Comparison of ENCODE assay signal across 7 mouse cellular contexts in the genomic region with DNA sequence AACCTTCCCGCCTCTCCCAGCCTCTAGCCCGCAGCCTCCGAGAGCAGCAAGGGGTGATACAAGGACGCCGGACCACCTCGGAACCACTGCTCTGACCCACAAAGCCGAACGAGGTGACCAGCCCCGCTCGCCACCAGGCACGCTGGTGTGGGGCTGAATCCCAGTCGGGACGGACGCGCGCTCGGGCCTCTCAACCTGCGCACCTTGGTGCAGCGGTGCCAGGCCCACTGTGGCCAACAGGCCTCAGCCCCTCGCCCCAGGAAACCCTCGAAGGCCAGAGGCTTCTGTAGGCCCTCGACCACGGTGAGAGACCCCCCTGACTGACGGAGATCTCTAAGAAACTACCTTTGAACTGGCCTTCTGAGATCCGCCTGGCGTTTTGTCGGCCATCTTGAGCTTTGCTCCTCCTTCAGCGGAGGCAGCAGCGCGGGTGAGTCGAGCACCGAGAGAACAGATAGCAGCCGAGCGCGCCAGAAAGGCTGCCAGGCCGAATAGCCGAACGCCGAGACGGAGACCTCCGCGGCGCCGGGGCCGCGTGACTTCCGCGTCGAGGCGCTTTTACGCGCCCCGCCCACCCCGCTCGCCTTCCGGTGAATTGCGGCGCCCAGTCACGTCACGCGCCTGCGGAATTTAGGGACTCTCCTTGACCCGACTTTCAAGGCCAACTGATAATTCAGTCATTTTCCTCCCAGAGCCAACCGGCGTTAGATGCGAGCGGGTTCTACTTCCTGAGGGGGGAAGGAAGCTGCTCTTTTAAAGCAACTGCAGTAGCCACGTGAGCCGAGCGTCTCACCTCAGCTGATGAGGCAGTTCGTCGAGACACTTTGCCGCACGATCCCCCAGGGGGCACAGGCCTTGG. TPM values are rescaled to one million over a fixed set of nuclear protein-coding genes. Genes with fewer than 3 reads are reported as not detected.
DNase-seq lines count a peak whose midpoint lies in the region; ATAC-seq lines count a peak whose summit lies in the region.

Gene U2surp, minus strand, starts transcription at position 525 of the 859 bp plus-strand sequence.

- peaks cover 12% of the 10 kb centered on the region for H3K4me1 ChIP-seq in embryonic facial prominence, embryonic 12.5 days
- peaks cover 12% of the 10 kb centered on the region for H3K4me1 ChIP-seq in limb, embryonic 11.5 days (ENCODE audit: control insufficient read depth, insufficient read depth, low read length)
- peaks cover 16% of the 10 kb centered on the region for H3K4me1 ChIP-seq in midbrain, embryonic 14.5 days (ENCODE audit: control insufficient read depth, insufficient read depth, low read length)

- no peaks in the 10 kb centered on the region for H3K36me3 ChIP-seq in embryonic facial prominence, embryonic 12.5 days
- H3K36me3 ChIP-seq in limb, embryonic 11.5 days (ENCODE audit: control insufficient read depth, insufficient read depth, low read length): no peaks in the 10 kb centered on the region
- no peaks in the 10 kb centered on the region for H3K36me3 ChIP-seq in midbrain, embryonic 14.5 days (ENCODE audit: control insufficient read depth, insufficient read depth, low read length)

- H3K27ac ChIP-seq in embryonic facial prominence, embryonic 12.5 days: peak within 1 kb of the TSS; percentile 89
- peak within 1 kb of the TSS; percentile 78; the same call in 1 of the 2 replicates for H3K27ac ChIP-seq in limb, embryonic 11.5 days (replicated peaks; ENCODE audit: low read depth, low read length)
- peak within 1 kb of the TSS; percentile 88 for H3K27ac ChIP-seq in midbrain, embryonic 14.5 days (replicated peaks; ENCODE audit: low read depth, low read length)

- whole genome bisulfite sequencing in embryonic facial prominence, embryonic 12.5 days: under 1% methylated on average over 74 of the region's 74 CpGs
- under 1% methylated on average over 74 of the region's 74 CpGs for WGBS in limb, embryonic 11.5 days
- WGBS in midbrain, embryonic 14.5 days: under 1% methylated on average over 74 of the region's 74 CpGs

- H3K9me3 ChIP-seq in embryonic facial prominence, embryonic 12.5 days: no peaks in the 10 kb centered on the region
- no peaks in the 10 kb centered on the region for H3K9me3 ChIP-seq in limb, embryonic 11.5 days (ENCODE audit: control insufficient read depth, low read length)
- no peaks in the 10 kb centered on the region for H3K9me3 ChIP-seq in midbrain, embryonic 14.5 days (ENCODE audit: control insufficient read depth, low read length)

- ATAC-seq in embryonic facial prominence, embryonic 12.5 days (ENCODE audit: insufficient number of reproducible peaks, insufficient read depth, low FRiP score, low TSS enrichment): peak; percentile 91
- ATAC-seq in limb, embryonic 11.5 days (ENCODE audit: insufficient number of reproducible peaks, low FRiP score, low TSS enrichment, low read depth): peak; percentile 94
- peak; percentile 96 for ATAC-seq in midbrain, embryonic 14.5 days (ENCODE audit: low FRiP score, low TSS enrichment)

- peak; percentile 96 for DNase-seq in adrenal gland, postnatal 25 days
- DNase-seq in heart, adult 11 months: peak; percentile 99
- peak; percentile 97 for DNase-seq in kidney, adult 18-20 months
- peak; percentile 96 for DNase-seq in limb, embryonic 11.5 days (ENCODE audit: low spot score)
- DNase-seq in midbrain, embryonic 14.5 days: peak; percentile 99
- DNase-seq in spleen, adult 18-20 months: peak; percentile 89 to 92

- H3K4me3 ChIP-seq in embryonic facial prominence, embryonic 12.5 days: peak within 1 kb of the TSS; percentile 75
- peak within 1 kb of the TSS; percentile 99 for H3K4me3 ChIP-seq in limb, embryonic 11.5 days (ENCODE audit: low read depth, low read length)
- H3K4me3 ChIP-seq in midbrain, embryonic 14.5 days (replicated peaks; ENCODE audit: low read depth, low read length): peak within 1 kb of the TSS; percentile 98

- H3K4me2 ChIP-seq in embryonic facial prominence, embryonic 12.5 days (replicated peaks): peak within 1 kb of the TSS; percentile 86
- peak within 1 kb of the TSS; percentile 82 for H3K4me2 ChIP-seq in limb, embryonic 11.5 days (ENCODE audit: low read depth, severe bottlenecking)
- peak within 1 kb of the TSS; percentile 97 for H3K4me2 ChIP-seq in midbrain, embryonic 14.5 days (ENCODE audit: low read length)

- peak within 1 kb of the TSS; percentile 81 for H3K9ac ChIP-seq in embryonic facial prominence, embryonic 12.5 days
- peak within 1 kb of the TSS; percentile 95 for H3K9ac ChIP-seq in limb, embryonic 11.5 days (ENCODE audit: low read length)
- peak within 1 kb of the TSS; percentile 89 for H3K9ac ChIP-seq in midbrain, embryonic 14.5 days (replicated peaks; ENCODE audit: low read length)

- H3K27me3 ChIP-seq in embryonic facial prominence, embryonic 12.5 days: no peaks in the 10 kb centered on the region
- H3K27me3 ChIP-seq in limb, embryonic 11.5 days (ENCODE audit: control insufficient read depth, insufficient read depth, low read length): no peaks in the 10 kb centered on the region
- no peaks in the 10 kb centered on the region for H3K27me3 ChIP-seq in midbrain, embryonic 14.5 days (ENCODE audit: control insufficient read depth, insufficient read depth, low read length)

RNA-seq across cellular contexts. Expression of gene U2surp, which starts in this region (rescaled TPM):
- 63.2 and 63.6 TPM in 2 replicates for total RNA-seq in adrenal gland, postnatal 25 days (2021)
- polyA plus RNA-seq in embryonic facial prominence, embryonic 12.5 days (2016; fragmentation: Nextera tagmentation; extraction: Ambion mirVana): 155 and 164 TPM in 2 replicates
- polyA plus RNA-seq in limb, embryonic 11.5 days (2014; fragmentation: Nextera tagmentation; extraction: Ambion mirVana): 148 and 156 TPM in 2 replicates
- 136 and 137 TPM in 2 replicates for polyA plus RNA-seq in midbrain, embryonic 14.5 days (2014; fragmentation: Nextera tagmentation; extraction: Ambion mirVana)

Comparison
In these comparisons a context has a peak if more than half of its experiments do, and no peak if none do; other contexts are left out.
1. Peak in every context shown above with its lines: DNase-seq, ATAC-seq, H3K4me3 ChIP-seq and H3K27ac ChIP-seq.